Mouse (Mus musculus): Measurements from ENCODE around the gene Grip1.

Gene Grip1

GRCm38 (mm10) chr10:119670456-119670855 is 216.8 kb downstream of the Grip1 start:
- DNase-seq: no peak

DNA sequence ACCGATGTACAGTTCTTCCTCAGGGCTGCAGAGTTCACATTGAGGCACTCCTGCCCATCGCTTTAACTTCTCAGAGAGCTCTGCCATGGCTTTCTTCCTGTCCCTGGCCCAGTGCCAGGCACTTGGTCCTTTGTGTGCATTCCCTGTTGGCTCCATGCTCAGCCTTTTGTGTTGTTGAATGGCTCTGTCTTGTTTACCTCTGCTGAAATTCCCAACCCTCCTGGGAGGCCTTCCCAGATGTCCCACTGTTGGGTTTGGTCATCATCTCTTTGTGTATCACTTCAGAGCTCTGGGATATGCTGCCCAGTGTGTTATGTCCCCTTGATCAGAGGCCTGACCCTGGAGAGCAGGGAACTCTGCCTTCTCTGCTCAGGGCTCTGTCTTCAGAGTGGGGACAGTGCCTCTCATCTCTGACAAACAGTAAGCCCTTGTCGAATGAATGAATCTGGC is 230.8 kb downstream of the Grip1 start:
- DNase-seq: no peak

DNA sequence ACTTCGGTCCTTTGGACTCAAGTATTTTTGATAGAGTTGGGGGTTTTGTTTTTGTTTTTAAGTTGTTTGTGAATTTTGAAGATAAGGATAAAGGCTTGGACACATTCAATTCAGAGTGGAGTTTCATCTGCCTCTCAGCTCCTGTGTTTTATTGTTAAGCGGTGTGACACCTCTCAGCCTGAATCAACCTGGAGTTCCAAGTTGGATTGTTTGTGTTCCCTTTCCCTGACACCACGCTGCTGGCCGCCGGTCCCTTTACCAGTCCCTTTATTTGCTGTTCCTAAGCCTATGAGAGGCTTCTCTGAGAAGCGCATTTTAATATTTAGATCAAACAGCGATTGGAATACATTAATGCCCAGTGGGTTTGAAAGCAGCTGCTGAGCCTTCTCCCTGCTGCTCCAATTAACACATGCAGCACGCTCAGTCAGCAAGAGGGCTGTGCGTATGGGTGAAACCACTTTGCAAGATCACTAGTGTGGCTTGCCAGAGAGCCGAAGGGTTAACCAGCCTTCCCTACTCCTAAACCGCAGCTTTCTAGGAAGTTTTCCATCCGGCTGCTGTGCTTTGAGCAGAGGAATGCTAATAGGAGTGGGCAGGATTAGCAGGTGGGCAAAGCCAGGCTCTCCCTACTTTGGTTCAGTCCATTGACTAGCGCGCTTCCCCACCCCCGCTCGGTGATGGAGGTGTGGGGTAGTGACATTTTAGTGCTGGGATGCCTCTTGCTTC is 237.9 kb downstream of the Grip1 start:
- no peak for DNase-seq

DNA sequence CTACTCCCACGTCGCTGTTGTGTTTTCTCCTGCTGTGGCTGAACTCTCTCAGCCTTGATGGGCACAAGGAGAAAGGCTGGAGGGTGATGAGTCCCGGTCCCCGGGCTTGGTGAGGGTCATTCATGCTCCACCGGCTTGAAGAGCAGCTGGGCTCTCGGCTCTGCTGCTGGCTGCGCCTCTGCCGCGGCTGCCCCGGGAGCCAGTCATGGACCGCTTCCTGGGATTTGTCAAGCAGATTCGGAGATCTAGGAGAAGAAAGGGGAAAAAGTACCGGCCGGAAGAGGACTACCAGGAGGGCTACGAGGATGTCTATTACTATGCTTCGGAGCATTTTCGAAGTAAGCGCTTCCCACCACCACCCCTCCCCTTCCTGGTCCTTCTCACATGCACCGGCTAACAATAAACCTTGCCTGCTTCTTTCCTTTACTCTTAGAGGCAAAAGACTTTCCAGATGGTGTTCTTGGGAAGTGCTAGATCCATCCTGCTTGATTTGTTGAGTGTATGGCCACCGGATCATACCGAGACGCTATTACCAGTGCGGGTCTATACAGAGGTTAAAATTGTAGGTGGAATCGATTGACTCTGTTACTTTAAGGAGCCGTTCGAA is 238.8 kb downstream of the Grip1 start:
- no peak for DNase-seq

DNA sequence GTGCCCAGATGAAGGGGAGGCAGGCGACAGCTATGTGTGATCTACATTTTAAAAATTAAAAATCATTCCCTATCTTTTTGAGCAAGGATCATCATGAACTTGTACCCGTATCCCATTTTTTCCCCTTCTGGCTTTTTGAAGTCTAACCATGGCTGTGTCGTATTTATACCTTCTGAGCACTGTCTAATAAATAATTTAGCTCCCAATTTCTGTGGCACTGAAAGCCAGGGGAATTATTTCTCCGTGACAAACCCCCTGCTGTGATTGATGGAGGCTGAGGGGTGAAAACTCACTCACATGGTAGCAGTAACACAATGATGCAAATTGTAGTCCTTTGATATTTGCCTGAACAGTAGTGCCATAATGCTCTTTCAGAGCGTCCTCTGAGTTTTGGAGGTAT is 239.8 kb downstream of the Grip1 start:
- DNase-seq: no peak

- no peak for DNase-seq
These were observed 243.7 kb downstream of the Grip1 start for GRCm38 (mm10) chr10:119697257-119697798.

GRCm38 (mm10) chr10:119705348-119705747 is 251.7 kb downstream of the Grip1 start:
- no peak for DNase-seq

DNA sequence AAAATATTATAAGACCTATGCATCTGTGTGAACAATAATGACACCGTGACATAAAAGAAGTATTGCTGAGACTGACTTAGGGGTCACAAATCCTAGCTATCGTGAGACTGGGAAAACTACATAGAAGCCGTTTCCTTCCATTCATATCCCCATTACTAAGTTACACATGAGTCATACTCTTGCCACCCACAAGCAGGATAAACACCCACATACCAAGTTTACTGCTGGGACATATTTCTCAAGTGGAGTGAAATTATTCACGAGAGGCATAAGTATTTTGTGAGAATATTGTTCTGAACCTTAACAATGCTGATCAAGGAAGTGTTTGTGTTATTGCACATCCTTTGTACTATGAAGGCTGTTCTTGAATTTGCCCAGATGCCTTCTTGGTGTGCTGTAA is 252.7 kb downstream of the Grip1 start:
- DNase-seq: no peak

DNA sequence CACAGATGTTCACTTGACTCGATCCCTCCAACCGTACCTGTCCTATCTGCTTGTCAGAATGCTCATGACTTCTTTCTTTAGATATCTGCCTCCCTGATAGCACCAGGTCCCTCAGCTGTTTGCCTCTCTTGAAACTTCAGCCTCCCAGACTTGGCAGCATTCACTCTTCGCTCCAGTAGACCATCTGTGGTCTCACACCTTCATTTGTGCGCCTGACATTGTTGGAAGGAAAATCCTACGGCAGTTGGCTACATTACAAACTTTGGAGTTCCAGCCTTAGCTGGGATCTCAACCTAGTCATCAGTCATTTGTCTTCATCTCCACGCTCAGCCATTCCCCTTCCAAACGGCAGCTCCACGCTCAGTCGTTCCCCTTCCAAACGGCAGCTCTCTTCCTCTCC is 253.4 kb downstream of the Grip1 start:
- no peak for DNase-seq

DNA sequence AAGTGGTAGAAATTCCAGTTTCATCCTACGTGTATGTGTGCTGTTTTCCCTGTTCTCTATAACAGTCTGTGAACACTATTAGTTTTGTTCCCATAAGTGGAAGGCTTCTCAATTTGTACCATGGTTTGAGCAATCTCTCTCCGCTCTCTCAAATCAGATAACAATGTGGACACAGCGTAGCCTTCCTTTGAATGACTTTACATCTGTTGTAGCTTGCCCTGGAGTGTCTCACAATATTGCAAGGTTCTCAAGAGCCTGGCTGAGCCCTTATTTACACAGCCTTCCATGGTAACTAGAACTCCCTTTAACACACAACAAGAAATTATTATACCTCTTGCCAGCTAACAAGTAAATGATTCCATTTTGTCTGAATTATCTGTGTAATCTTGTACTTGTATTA is 268.3 kb downstream of the Grip1 start:
- DNase-seq: no peak

DNA sequence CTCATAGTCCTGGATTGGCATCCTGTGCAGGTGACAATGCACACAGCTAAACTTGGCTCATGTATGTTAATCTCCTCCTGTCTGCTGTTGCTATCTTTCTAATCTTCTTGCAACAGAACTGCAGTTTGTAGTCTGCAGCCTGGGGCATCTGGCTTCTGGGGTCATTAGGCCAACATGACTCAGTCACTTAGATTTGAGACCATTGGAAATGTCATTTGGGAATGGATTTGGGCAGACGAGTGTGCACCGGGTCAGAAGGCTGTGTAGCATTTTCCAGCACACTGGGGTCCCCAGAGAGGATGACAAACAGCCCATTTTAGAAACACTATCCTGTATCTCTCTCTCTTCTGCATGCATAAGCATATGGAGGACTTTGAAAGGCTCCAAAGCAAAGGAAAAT is 268.8 kb downstream of the Grip1 start:
- no peak for DNase-seq

DNA sequence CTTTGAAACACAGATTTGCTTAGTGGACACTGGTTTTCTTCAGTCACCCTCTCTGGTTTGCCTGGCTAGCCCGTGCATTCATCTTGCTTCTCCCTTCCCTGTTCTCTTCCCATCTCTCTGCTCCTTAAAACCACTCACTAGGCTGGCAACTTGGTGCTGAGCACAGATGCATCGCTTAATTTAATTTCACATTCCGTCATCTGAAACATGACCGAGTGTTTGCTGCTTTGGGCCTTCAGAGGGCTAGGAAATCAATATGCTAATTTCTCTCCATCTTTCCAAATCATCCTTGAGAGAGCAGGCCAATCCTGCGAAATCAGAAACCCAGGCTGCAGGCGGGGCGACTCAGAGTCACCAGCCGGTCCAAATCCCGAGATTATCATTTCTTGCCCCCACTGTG is 270.0 kb downstream of the Grip1 start:
- no peak for DNase-seq

- DNase-seq: no peak
These were observed 271.7 kb downstream of the Grip1 start for GRCm38 (mm10) chr10:119725363-119725762.

DNA sequence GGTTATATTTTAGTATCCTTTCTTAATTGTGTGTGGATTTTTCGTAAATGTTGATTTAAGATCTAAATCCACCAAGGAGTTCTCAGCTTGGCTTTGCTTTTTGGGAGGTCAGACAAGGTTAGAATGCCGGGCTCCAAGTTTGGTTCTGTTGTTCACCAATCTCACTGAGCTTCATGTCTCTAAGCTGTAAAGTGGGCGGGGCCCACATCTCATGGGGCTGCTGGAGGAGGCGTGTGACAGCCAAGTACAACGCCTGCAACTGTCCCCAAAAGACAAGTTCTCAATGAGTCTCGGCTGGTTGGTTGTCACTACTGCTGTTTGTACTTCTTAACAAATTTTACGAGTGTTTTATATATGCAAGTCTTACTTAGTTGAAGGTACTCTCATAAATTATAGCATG is 272.3 kb downstream of the Grip1 start:
- no peak for DNase-seq

GRCm38 (mm10) chr10:119726921-119727320 is 273.3 kb downstream of the Grip1 start:
- DNase-seq: no peak

- no peak for DNase-seq
These were observed 276.6 kb downstream of the Grip1 start for GRCm38 (mm10) chr10:119730206-119730605.

GRCm38 (mm10) chr10:119735011-119735992 is 281.7 kb downstream of the Grip1 start:
- no peak for DNase-seq

- no peak for DNase-seq
These were observed 285.8 kb downstream of the Grip1 start for GRCm38 (mm10) chr10:119739466-119739865.

DNA sequence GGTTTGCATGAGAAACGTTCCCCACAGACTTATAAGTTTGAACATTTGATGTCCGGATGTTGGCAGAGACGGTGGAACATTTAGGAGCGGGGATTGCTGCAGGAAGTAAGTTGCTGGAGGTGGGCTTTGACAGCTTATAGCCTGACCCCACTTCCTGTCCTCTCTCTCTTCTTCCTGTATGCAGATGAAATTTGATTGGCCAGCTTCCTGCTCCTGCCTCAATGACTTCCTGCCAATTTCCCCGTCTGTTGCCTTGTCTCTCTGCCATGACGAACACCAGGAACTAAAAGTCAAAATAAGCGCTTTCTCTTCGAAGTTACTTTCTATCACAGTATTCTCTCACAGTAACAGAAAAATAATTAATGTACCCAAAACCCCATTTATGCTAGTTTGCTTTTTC is 289.1 kb downstream of the Grip1 start:
- no peak for DNase-seq

DNA sequence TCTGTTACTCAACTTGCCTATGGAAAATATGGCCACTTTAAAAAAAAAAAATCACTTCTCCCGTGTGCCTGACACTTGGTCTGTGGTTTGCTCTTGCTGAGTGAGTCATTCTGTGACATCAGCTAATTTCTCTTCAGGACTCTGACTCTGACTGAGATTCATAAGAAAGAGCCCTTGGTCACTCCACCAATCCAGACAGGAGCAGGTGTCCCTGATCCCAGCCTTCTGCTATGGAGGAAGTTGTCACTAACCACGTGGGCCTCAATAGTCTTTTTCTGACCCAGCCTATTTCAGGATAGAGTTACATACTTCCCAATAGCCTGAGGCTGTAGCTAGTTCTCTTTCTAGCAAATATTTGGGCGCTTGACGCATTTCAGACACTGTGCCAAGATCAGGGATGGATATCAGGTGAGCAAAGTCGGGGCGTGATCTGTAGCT is 298.8 kb downstream of the Grip1 start:
- DNase-seq: no peak

DNA sequence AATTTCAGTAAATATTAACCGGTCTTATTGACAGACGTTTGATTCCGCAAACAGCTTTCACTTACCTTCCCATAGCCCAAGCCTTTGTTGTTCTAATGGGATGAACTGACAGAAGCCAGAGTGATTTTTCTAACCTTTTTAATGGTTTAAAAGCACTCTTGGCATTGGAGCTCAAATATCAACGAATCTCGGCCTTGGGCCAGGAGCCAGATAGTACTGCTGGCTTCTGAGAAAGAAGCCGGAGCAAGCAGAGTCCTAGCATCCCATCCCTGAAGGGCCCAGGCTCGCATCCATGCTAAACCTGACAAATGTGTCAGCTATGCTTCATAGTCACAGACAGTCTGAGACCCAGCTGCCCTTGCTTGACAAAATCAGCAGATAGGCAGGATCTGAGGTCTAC is 302.6 kb downstream of the Grip1 start:
- DNase-seq: no peak

DNA sequence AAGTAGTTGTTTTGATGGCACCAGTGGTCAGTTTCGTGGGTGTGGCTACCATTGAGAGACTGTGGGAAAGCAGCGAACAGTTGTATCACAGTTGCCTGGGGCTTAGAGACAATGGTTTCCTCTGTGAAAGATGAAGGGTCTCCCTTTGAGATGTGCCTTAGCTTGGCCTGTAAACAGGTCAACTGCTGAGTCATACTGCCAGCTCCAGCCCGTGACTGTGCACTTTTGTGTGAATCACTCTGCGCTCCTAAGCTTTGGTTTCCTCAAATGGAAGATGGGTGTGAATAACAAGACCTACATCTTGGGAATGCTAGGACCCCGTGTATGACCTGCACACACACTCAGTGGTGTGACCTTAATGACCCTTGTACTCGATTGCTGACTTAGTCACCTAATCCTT is 303.6 kb downstream of the Grip1 start:
- DNase-seq: no peak

All from cerebellum, adult 18-20 months (tissue).